Mouse (Mus musculus): ENCODE data around the gene Cenpx. TPM values are rescaled to one million over a fixed set of nuclear protein-coding genes. Genes with fewer than 3 reads are reported as not detected.
A peak's percentile ranks its signal among the peaks of the same experiment; 100 is the strongest.

Cenpx gene
- total and polyA plus RNA-seq, 2 experiments from 2014 or later, result 70.8 to 94.6 TPM

- Histone ChIP-seq H3K4me1 (ENCODE audit: insufficient read depth, low read length) (peaks cover 16% of the 10 kb centered on the region; the same call in 1 of the 2 replicates), H3K27ac (ENCODE audit: low read depth, low read length) (no peak overlapping the region), H3K9me3 (ENCODE audit: low read length) (no peaks in the 10 kb centered on the region), H3K4me2 (ENCODE audit: low read depth, low read length, poor library complexity, severe bottlenecking) (peak overlapping the region; percentile 97), H3K27me3 (ENCODE audit: insufficient read depth, low read length) (no peaks in the 10 kb centered on the region), H3K36me3 (ENCODE audit: insufficient read depth, low read length) (peaks cover 38% of the 10 kb centered on the region), H3K9ac (replicated peaks; ENCODE audit: low read length, poor library complexity, severe bottlenecking) (no peak overlapping the region), H3K4me3 (ENCODE audit: low read depth, low read length) (no peak overlapping the region)
- DNase-seq (ENCODE audit: low spot score), result no peak
- no peak for TF ChIP-seq CTCF (IDR thresholded peaks at IDR 0.05)
- 94% methylated on average over 9 of the region's 9 CpGs for WGBS
- ATAC-seq (ENCODE audit: low FRiP score), result no peak
Observed at GRCm38 (mm10) chr11:120715131-120715530, 1.6 kb upstream of the Cenpx start.

DNA sequence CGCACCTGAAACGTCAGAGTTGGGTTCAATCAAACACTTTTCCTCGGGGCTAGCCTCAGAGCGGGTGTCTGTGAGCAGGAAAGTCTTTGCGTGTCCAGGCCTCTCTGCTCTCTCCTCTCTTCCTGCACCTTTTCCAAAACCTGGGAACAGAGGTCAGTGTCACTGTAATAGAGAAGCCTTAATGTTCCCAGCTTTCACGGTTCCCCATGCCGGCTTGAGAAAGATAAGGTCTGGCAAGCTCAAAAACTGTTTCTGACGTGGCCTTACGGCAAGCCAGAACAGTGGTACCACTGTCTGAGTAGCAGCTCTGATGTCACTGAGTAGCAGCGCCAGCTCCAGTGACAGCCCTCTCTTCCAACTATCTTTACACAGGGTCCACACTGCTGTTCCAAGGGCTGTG, 1.0 kb upstream of the Cenpx start:
- WGBS, result 58% methylated on average over 10 of the region's 10 CpGs
- H3K36me3 ChIP-seq (ENCODE audit: insufficient read depth, low read length), result peaks cover 42% of the 10 kb centered on the region
- peak overlapping the region; percentile 97 for H3K4me2 ChIP-seq (ENCODE audit: low read depth, low read length, poor library complexity, severe bottlenecking)
- no peaks in the 10 kb centered on the region for H3K9me3 ChIP-seq (ENCODE audit: low read length)
- no peak for DNase-seq (ENCODE audit: low spot score)
- H3K27ac ChIP-seq (ENCODE audit: low read depth, low read length), result peak overlapping the region; percentile 58; the same call in 1 of the 2 replicates
- H3K4me1 ChIP-seq (ENCODE audit: insufficient read depth, low read length), result peaks cover 16% of the 10 kb centered on the region; the same call in 1 of the 2 replicates
- H3K4me3 ChIP-seq (ENCODE audit: low read depth, low read length), result peak overlapping the region; percentile 62
- no peak for ATAC-seq (ENCODE audit: low FRiP score)
- H3K27me3 ChIP-seq (ENCODE audit: insufficient read depth, low read length), result no peaks in the 10 kb centered on the region
- no peak for TF ChIP-seq CTCF (IDR thresholded peaks at IDR 0.05)
- H3K9ac ChIP-seq (replicated peaks; ENCODE audit: low read length, poor library complexity, severe bottlenecking), result peak overlapping the region; percentile 72

- DNase-seq (ENCODE audit: low spot score), result peak; percentile 52
- ATAC-seq (ENCODE audit: low FRiP score), result peak; percentile 35
- Histone ChIP-seq H3K9me3 (ENCODE audit: low read length) (no peaks in the 10 kb centered on the region), H3K4me2 (ENCODE audit: low read depth, low read length, poor library complexity, severe bottlenecking) (peak overlapping the region; percentile 97), H3K27ac (ENCODE audit: low read depth, low read length) (peak overlapping the region; percentile 68), H3K36me3 (ENCODE audit: insufficient read depth, low read length) (peaks cover 38% of the 10 kb centered on the region), H3K4me3 (ENCODE audit: low read depth, low read length) (peak overlapping the region; percentile 62), H3K9ac (replicated peaks; ENCODE audit: low read length, poor library complexity, severe bottlenecking) (peak overlapping the region; percentile 64), H3K27me3 (ENCODE audit: insufficient read depth, low read length) (no peaks in the 10 kb centered on the region), H3K4me1 (ENCODE audit: insufficient read depth, low read length) (peaks cover 16% of the 10 kb centered on the region; the same call in 1 of the 2 replicates)
- 1% methylated on average over 35 of the region's 38 CpGs for WGBS
- TF ChIP-seq CTCF (IDR thresholded peaks at IDR 0.05), result peak; percentile 73
Observed at GRCm38 (mm10) chr11:120712771-120713568, 568 bp downstream of the Cenpx start.

DNA sequence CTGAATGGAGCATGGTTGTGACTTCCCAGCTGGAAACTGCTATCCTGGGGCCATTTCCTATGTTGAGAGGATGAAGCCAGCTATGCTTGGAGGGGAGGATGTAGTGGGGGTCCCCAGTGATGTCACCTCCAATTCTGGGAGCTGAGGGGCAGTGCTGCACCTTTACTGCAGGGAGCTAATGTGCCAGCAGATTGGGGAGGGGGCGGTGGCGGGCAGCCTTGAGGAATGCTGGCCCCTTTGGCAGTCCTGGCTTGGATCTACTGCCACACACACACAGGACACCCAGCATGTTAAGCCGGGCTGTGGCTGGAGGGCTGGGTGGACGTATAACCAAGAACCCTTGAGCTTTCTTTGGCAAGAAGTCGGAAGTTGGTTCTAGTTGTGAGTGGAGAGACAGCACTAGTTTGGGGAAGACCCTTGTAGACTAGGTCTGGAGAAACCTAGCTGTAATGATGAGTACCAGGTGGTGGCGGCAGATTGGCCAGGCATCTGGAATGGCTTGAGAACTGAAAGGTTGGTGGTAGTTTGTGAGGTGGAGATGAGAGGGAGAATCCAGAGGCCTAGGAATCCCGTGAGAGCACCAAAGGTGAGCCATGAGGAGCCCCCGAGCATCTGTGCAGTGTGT, 1.4 kb downstream of the Cenpx start:
- H3K9me3 ChIP-seq (ENCODE audit: low read length), result no peaks in the 10 kb centered on the region
- ATAC-seq (ENCODE audit: low FRiP score) (no peak), DNase-seq (ENCODE audit: low spot score) (no peak)
- no peak overlapping the region for H3K27ac ChIP-seq (ENCODE audit: low read depth, low read length)
- peak overlapping the region; percentile 97; the same call in 1 of the 2 replicates for H3K4me2 ChIP-seq (ENCODE audit: low read depth, low read length, poor library complexity, severe bottlenecking)
- 63% methylated on average over 8 of the region's 8 CpGs for WGBS
- peaks cover 16% of the 10 kb centered on the region; the same call in 1 of the 2 replicates for H3K4me1 ChIP-seq (ENCODE audit: insufficient read depth, low read length)
- H3K36me3 ChIP-seq (ENCODE audit: insufficient read depth, low read length), result peaks cover 30% of the 10 kb centered on the region
- no peaks in the 10 kb centered on the region for H3K27me3 ChIP-seq (ENCODE audit: insufficient read depth, low read length)
- H3K9ac ChIP-seq (replicated peaks; ENCODE audit: low read length, poor library complexity, severe bottlenecking), result no peak overlapping the region
- no peak overlapping the region for H3K4me3 ChIP-seq (ENCODE audit: low read depth, low read length)
- no peak for TF ChIP-seq CTCF (IDR thresholded peaks at IDR 0.05)

DNA sequence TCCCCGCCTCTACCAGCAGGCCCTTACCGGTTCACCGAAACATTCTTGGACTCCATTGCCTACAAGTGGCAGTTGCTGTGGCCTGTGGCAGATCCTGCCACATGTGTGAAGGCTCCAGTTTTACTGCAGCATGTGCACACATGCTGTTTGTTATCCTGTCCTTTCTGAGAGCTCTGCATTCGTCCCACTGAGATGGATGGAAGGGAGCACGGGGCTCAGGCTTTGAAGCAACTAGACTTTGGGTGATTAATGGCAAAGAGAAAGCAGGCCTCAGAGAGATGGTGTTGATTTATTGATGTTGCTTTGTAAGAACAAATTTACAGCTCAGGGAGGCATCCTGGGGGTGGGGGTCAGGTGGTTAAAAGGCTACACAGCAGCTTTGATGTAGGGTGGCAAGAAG, 2.9 kb downstream of the Cenpx start:
- Histone ChIP-seq H3K27ac (ENCODE audit: low read depth, low read length) (no peak overlapping the region), H3K9ac (replicated peaks; ENCODE audit: low read length, poor library complexity, severe bottlenecking) (no peak overlapping the region), H3K36me3 (ENCODE audit: insufficient read depth, low read length) (peaks cover 25% of the 10 kb centered on the region; the same call in 1 of the 2 replicates), H3K27me3 (ENCODE audit: insufficient read depth, low read length) (no peaks in the 10 kb centered on the region), H3K4me2 (ENCODE audit: low read depth, low read length, poor library complexity, severe bottlenecking) (no peak overlapping the region), H3K4me3 (ENCODE audit: low read depth, low read length) (no peak overlapping the region), H3K4me1 (ENCODE audit: insufficient read depth, low read length) (peaks cover 16% of the 10 kb centered on the region; the same call in 1 of the 2 replicates), H3K9me3 (ENCODE audit: low read length) (no peaks in the 10 kb centered on the region)
- no peak for TF ChIP-seq CTCF (IDR thresholded peaks at IDR 0.05)
- WGBS, result 81% methylated on average over 5 of the region's 5 CpGs
- ATAC-seq (ENCODE audit: low FRiP score), result no peak
- no peak for DNase-seq (ENCODE audit: low spot score)

GRCm38 (mm10) chr11:120709551-120709950, 4.0 kb downstream of the Cenpx start:
- Histone ChIP-seq H3K27me3 (ENCODE audit: insufficient read depth, low read length) (no peaks in the 10 kb centered on the region), H3K9ac (replicated peaks; ENCODE audit: low read length, poor library complexity, severe bottlenecking) (no peak overlapping the region), H3K4me3 (ENCODE audit: low read depth, low read length) (no peak overlapping the region), H3K9me3 (ENCODE audit: low read length) (no peaks in the 10 kb centered on the region), H3K36me3 (ENCODE audit: insufficient read depth, low read length) (peaks cover 21% of the 10 kb centered on the region; the same call in 1 of the 2 replicates), H3K4me2 (ENCODE audit: low read depth, low read length, poor library complexity, severe bottlenecking) (no peak overlapping the region), H3K4me1 (ENCODE audit: insufficient read depth, low read length) (peaks cover 14% of the 10 kb centered on the region; the same call in 1 of the 2 replicates), H3K27ac (ENCODE audit: low read depth, low read length) (no peak overlapping the region)
- no peak for DNase-seq (ENCODE audit: low spot score)
- ATAC-seq (ENCODE audit: low FRiP score), result no peak
- no peak for TF ChIP-seq CTCF (IDR thresholded peaks at IDR 0.05)
- WGBS, result 75% methylated on average over 2 of the region's 2 CpGs
